8 mouse cellular contexts compared by ENCODE assay signal in the genomic region with DNA sequence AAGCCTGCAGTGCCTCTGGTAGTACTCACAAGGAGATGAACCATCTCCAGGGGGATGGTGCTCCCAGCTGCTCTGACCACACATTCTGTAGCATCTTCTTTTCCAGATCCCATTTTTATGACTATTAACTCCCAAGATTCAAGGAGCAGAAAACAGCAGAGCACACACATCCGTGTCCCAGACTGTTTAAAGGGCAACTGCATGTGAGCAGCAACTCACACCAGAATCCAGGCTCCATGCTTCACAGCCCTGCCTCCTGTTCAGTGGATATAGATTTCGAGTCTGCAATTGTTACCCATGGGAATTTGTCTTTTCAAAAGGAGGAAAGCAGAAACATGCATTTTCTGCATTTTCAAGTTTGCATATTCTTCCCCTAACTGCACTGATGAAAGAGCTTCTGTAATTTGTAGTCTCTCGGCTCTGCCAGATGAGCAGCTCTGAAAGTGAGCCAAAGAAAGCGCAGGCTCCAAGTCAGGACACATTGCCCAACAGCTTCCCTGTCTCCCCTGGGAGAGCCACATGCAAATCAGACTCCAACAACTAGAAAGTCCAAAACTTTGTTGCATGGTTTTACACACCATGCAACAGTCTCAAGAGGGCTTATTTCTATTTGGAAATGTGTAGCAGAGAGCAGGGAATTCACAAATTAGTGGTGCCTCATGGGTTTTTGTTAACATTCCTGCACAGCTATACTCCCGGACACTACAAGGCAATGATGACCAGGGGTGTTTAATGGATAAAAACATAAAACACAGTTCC.
DNase-seq lines count a peak whose midpoint lies in the region; ATAC-seq and TF ChIP-seq lines count a peak whose summit lies in the region.

No protein-coding gene starts in this region.

- 0 out of 2 replicates have a peak overlapping the region, but pooled peaks have one; percentile 9 for H3K27ac ChIP-seq in neural tube, embryonic 13.5 days (replicated peaks)
- H3K27ac ChIP-seq in heart, postnatal 0 days (ENCODE audit: low read depth): no peak overlapping the region
- H3K27ac ChIP-seq in lung, embryonic 14.5 days (ENCODE audit: low read depth): no peak overlapping the region

- WGBS in neural tube, embryonic 13.5 days: 28% methylated on average over 5 of the region's 5 CpGs
- WGBS in heart, postnatal 0 days: 42% methylated on average over 5 of the region's 5 CpGs
- 47% methylated on average over 5 of the region's 5 CpGs for WGBS in lung, embryonic 14.5 days

- peak; percentile 63 for ATAC-seq in neural tube, embryonic 13.5 days (ENCODE audit: low read depth)
- no peak for ATAC-seq in heart, postnatal 0 days (ENCODE audit: insufficient read depth, low read depth)
- ATAC-seq in lung, embryonic 14.5 days (ENCODE audit: insufficient read depth): no peak

- TF ChIP-seq EP300 in heart, postnatal 0 days (IDR thresholded peaks at IDR 0.05; ENCODE audit: low read depth): no peak

- H3K4me3 ChIP-seq in neural tube, embryonic 13.5 days: no peak overlapping the region
- no peak overlapping the region for H3K4me3 ChIP-seq in heart, postnatal 0 days (ENCODE audit: low read depth, low read length)
- H3K4me3 ChIP-seq in lung, embryonic 14.5 days (ENCODE audit: low read depth, low read length): no peak overlapping the region

- TF ChIP-seq CTCF in heart, postnatal 0 days (IDR thresholded peaks at IDR 0.05; ENCODE audit: low read depth): no peak
- TF ChIP-seq CTCF in lung, embryonic 14.5 days (IDR thresholded peaks at IDR 0.05; ENCODE audit: low read depth): no peak

- no peaks in the 10 kb centered on the region for H3K36me3 ChIP-seq in neural tube, embryonic 13.5 days
- peaks cover under 1% of the 10 kb centered on the region for H3K36me3 ChIP-seq in heart, postnatal 0 days (replicated peaks; ENCODE audit: control insufficient read depth, insufficient read depth, low read length)
- H3K36me3 ChIP-seq in lung, embryonic 14.5 days (ENCODE audit: insufficient read depth): no peaks in the 10 kb centered on the region

- peak; percentile 51 to 69 for DNase-seq in cerebellum, postnatal 10 days
- DNase-seq in cerebellum, adult 11 months: no peak
- no peak for DNase-seq in neural tube, embryonic 10.5 days (ENCODE audit: extremely low spot score, low spot score)
- DNase-seq in heart, postnatal 0 days (ENCODE audit: low spot score): peak; percentile 42
- DNase-seq in lung, embryonic 14.5 days: peak; percentile 71
- no peak for DNase-seq in retina, embryonic 14.5 days (ENCODE audit: low spot score)
- no peak for DNase-seq in spleen, postnatal 4 days (ENCODE audit: low spot score in 2 of 2)

- no peaks in the 10 kb centered on the region for H3K9me3 ChIP-seq in neural tube, embryonic 13.5 days
- H3K9me3 ChIP-seq in heart, postnatal 0 days (replicated peaks; ENCODE audit: control insufficient read depth, low read length): no peaks in the 10 kb centered on the region
- H3K9me3 ChIP-seq in lung, embryonic 14.5 days (ENCODE audit: low read depth, low read length): no peaks in the 10 kb centered on the region

- peak overlapping the region; percentile 18; the same call in 1 of the 2 replicates for H3K4me2 ChIP-seq in neural tube, embryonic 13.5 days
- H3K4me2 ChIP-seq in heart, postnatal 0 days (ENCODE audit: low read depth, low read length): no peak overlapping the region
- no peak overlapping the region for H3K4me2 ChIP-seq in lung, embryonic 14.5 days

- peaks cover 14% of the 10 kb centered on the region for H3K4me1 ChIP-seq in neural tube, embryonic 13.5 days (replicated peaks)
- no peaks in the 10 kb centered on the region for H3K4me1 ChIP-seq in heart, postnatal 0 days (ENCODE audit: control insufficient read depth, insufficient read depth)
- no peaks in the 10 kb centered on the region for H3K4me1 ChIP-seq in lung, embryonic 14.5 days (ENCODE audit: insufficient read depth)

- no peaks in the 10 kb centered on the region for H3K27me3 ChIP-seq in neural tube, embryonic 13.5 days
- no peaks in the 10 kb centered on the region for H3K27me3 ChIP-seq in heart, postnatal 0 days (ENCODE audit: control insufficient read depth, insufficient read depth, low read length)
- H3K27me3 ChIP-seq in lung, embryonic 14.5 days (ENCODE audit: insufficient read depth, low read length): no peaks in the 10 kb centered on the region

- no peak overlapping the region for H3K9ac ChIP-seq in neural tube, embryonic 13.5 days
- H3K9ac ChIP-seq in heart, postnatal 0 days (replicated peaks; ENCODE audit: low read depth, low read length): no peak overlapping the region
- H3K9ac ChIP-seq in lung, embryonic 14.5 days: no peak overlapping the region

Comparison
In these comparisons a context has a peak if more than half of its experiments do, and no peak if none do; other contexts are left out.
1. DNase-seq: peak in cerebellum, postnatal 10 days (2 of 2), heart, postnatal 0 days (single experiment) and lung, embryonic 14.5 days (single experiment); none in cerebellum, adult 11 months (single experiment), neural tube, embryonic 10.5 days (single experiment), retina, embryonic 14.5 days (single experiment) and spleen, postnatal 4 days (0 of 2).